1 mouse cellular context compared by ENCODE assay signal in the genomic region with DNA sequence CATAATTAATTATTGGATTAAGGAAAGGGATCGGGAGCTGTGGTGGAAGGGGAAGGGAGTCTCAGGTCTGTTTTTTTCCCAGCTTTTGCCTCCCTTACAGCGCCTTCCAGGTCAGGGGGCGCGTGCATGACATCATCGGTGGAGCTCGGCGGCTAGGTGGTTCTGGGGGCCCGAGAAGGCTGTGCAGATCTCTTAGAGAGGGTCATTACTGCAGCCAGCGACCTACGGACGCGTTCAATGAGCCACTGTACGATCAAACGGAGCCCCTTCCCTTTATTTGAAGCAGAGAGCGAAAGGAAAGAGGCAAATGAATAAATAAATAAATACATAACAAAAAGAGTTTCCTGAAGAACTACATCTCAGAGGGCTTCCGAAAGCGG.
TF ChIP-seq lines count a peak whose summit lies in the region.

No protein-coding gene starts in this region.

TF ChIP-seq in CH12.LX, 34 proteins besides CTCF, POLR2A, EP300 and RAD21 (continued from another document):
- TF ChIP-seq ZMIZ1 (IDR thresholded peaks at IDR 0.05; ENCODE audit: low read depth, low read length): no peak
- no peak for TF ChIP-seq HCFC1 (IDR thresholded peaks at IDR 0.05; ENCODE audit: low read depth, low read length)
- TF ChIP-seq ETS1 (conservative IDR thresholded peaks at IDR 0.05; ENCODE audit: low read depth, low read length): no peak
- no peak for TF ChIP-seq TCF12 (IDR thresholded peaks at IDR 0.05; ENCODE audit: low read depth, low read length)
- TF ChIP-seq BHLHE40 (IDR thresholded peaks at IDR 0.05; ENCODE audit: low read depth, low read length): no peak
- TF ChIP-seq ZNF384 (IDR thresholded peaks at IDR 0.05; ENCODE audit: low read depth, low read length): no peak
- no peak for TF ChIP-seq CHD1 (IDR thresholded peaks at IDR 0.05; ENCODE audit: low read depth, low read length)
- no peak for TF ChIP-seq TBP (conservative IDR thresholded peaks at IDR 0.05; ENCODE audit: low read depth, low read length)
- TF ChIP-seq MXI1 (IDR thresholded peaks at IDR 0.05; ENCODE audit: low read depth, low read length): no peak
- TF ChIP-seq ELF1 (IDR thresholded peaks at IDR 0.05; ENCODE audit: low read depth, low read length): no peak
- TF ChIP-seq PAX5 (IDR thresholded peaks at IDR 0.05; ENCODE audit: low read length): no peak
- no peak for TF ChIP-seq ZC3H11A (IDR thresholded peaks at IDR 0.05; ENCODE audit: low read depth, low read length)
- no peak for TF ChIP-seq MAZ (IDR thresholded peaks at IDR 0.05; ENCODE audit: low read depth, low read length)
- TF ChIP-seq GABPA (IDR thresholded peaks at IDR 0.05; ENCODE audit: insufficient replicate concordance, low read depth, low read length): no peak
- TF ChIP-seq USF1 (IDR thresholded peaks at IDR 0.05; ENCODE audit: low read depth, low read length): no peak
